Mouse (Mus musculus) bone marrow macrophage, adult 2 months (primary cell): ENCODE data around the gene Fabp7. TPM values are rescaled to one million over a fixed set of nuclear protein-coding genes. Genes with fewer than 3 reads are reported as not detected.
A peak's percentile ranks its signal among the peaks of the same experiment; 100 is the strongest.

Source experiments
- H3K27ac ChIP-seq: 2 replicates; pipeline ENCODE4 v1.5.1; 2012; ENCODE audit warnings: low read depth, low read length; ENCODE audit not compliant: insufficient read depth
- H3K4me1 ChIP-seq: 2 replicates; pipeline ENCODE4 v1.6.1; 2012; ENCODE audit warnings: low read length; ENCODE audit not compliant: control insufficient read depth, insufficient read depth
- H3K4me3 ChIP-seq: 2 replicates; pipeline ENCODE4 v1.5.1; 2012; ENCODE audit warnings: mild to moderate bottlenecking, low read length, moderate library complexity; ENCODE audit not compliant: insufficient read depth
- CTCF ChIP-seq: IDR thresholded peaks from 2 replicates; pipeline ENCODE4 v1.5.1; 2012; ENCODE audit warnings: low read depth, mild to moderate bottlenecking, low read length, moderate library complexity
- POLR2A ChIP-seq: IDR thresholded peaks from 2 replicates; pipeline ENCODE4 v1.6.1; 2012; ENCODE audit warnings: mild to moderate bottlenecking, low read depth, low read length, borderline replicate concordance
- polyA plus RNA-seq: library from polyadenylated mRNA; stranded (reverse); fragments of >200 nt; gene quantifications from 2 replicates; pipeline ENCODE4 v1.2.4, GENCODE M21; 2012; ENCODE audit not compliant: missing spikeins, insufficient read depth, insufficient read length

Fabp7 gene
- 1.6 TPM in 1 of 2 replicates, not detected in the other for polyA plus RNA-seq

- Histone ChIP-seq H3K27ac (no peak within 1 kb of the TSS; the same call in 1 of the 2 replicates), H3K4me1 (peaks cover 17% of the 10 kb centered on the region), H3K4me3 (no peak within 1 kb of the TSS)
- TF ChIP-seq CTCF: no peak
- no peak for TF ChIP-seq POLR2A
Measured at GRCm38 (mm10) chr10:57784876-57785150, at the start of gene Fabp7. Fabp7 (plus strand) TSS chr10:57784881.

- H3K4me3 ChIP-seq: no peak overlapping the region
- TF ChIP-seq CTCF: no peak
- no peak overlapping the region for H3K27ac ChIP-seq
- H3K4me1 ChIP-seq: peaks cover 10% of the 10 kb centered on the region
Measured at GRCm38 (mm10) chr10:57740733-57741132, 43.9 kb upstream of the Fabp7 start.

- Histone ChIP-seq H3K27ac (no peak overlapping the region), H3K4me1 (peaks cover 13% of the 10 kb centered on the region), H3K4me3 (no peak overlapping the region)
- TF ChIP-seq CTCF: no peak
- no peak for TF ChIP-seq POLR2A
Measured at GRCm38 (mm10) chr10:57741351-57741750, 43.3 kb upstream of the Fabp7 start.

DNA sequence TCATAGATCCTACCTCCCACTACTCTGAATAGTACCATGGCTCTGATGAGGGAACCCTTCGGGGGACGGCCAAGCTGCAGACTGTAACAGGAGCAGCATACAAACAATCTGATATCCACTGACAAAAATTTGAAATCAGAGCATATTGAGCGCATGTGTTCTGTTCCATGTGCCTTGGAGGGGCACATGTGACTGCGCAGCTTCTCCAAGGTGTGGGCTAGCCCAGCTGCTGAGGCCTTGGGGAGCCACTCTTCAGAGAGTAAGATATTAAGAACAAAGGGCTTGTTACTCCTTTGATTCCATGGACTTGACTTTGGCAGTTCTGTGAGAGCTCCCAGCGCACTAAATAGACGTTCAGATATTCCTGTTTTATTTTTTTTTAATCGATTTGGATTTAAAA lies 41.6 kb upstream of the Fabp7 start:
- Histone ChIP-seq H3K4me3 (no peak overlapping the region), H3K27ac (no peak overlapping the region), H3K4me1 (peaks cover 17% of the 10 kb centered on the region)
- no peak for TF ChIP-seq CTCF

GRCm38 (mm10) chr10:57743606-57744016 lies 41.1 kb upstream of the Fabp7 start:
- Histone ChIP-seq H3K4me1 (peaks cover 17% of the 10 kb centered on the region), H3K27ac (no peak overlapping the region), H3K4me3 (peak overlapping the region; percentile 68)
- TF ChIP-seq POLR2A (no peak), CTCF (no peak)

GRCm38 (mm10) chr10:57744128-57744765 lies 40.4 kb upstream of the Fabp7 start:
- Histone ChIP-seq H3K27ac (no peak overlapping the region), H3K4me3 (no peak overlapping the region)
- TF ChIP-seq CTCF (no peak), POLR2A (no peak)

GRCm38 (mm10) chr10:57745452-57745851 lies 39.2 kb upstream of the Fabp7 start:
- TF ChIP-seq POLR2A (no peak), CTCF (no peak)
- Histone ChIP-seq H3K4me3 (no peak overlapping the region), H3K4me1 (peaks cover 17% of the 10 kb centered on the region), H3K27ac (no peak overlapping the region)

More at GRCm38 (mm10) chr10:57744128-57744765, 40.4 kb upstream of the Fabp7 start:
- peaks cover 17% of the 10 kb centered on the region for H3K4me1 ChIP-seq

GRCm38 (mm10) chr10:57747127-57747526 lies 37.6 kb upstream of the Fabp7 start:
- no peak for TF ChIP-seq CTCF
- TF ChIP-seq POLR2A: no peak
- Histone ChIP-seq H3K4me1 (peaks cover 17% of the 10 kb centered on the region), H3K4me3 (no peak overlapping the region), H3K27ac (no peak overlapping the region)

DNA sequence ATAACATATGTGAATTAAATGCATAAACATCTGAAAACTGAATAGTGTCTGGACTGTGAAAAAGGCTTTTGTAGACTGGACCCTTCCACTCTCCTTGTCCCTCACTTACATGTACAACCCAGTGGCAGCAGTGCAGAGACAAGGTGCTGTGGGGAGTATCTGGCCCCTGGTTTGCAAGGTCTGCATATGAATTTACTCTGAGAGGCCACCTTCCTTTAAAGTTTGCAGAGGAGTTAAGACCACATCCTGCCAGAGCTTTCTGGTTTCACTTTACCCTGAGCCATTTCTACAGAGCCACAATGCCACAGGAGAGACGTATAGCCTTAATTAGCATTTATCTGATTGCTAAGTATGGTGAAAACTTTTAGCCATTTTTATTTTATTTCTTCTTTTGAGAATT lies 31.3 kb upstream of the Fabp7 start:
- H3K4me1 ChIP-seq: no peaks in the 10 kb centered on the region
- H3K27ac ChIP-seq: no peak overlapping the region
- H3K4me3 ChIP-seq: no peak overlapping the region
- TF ChIP-seq POLR2A: no peak
- no peak for TF ChIP-seq CTCF

DNA sequence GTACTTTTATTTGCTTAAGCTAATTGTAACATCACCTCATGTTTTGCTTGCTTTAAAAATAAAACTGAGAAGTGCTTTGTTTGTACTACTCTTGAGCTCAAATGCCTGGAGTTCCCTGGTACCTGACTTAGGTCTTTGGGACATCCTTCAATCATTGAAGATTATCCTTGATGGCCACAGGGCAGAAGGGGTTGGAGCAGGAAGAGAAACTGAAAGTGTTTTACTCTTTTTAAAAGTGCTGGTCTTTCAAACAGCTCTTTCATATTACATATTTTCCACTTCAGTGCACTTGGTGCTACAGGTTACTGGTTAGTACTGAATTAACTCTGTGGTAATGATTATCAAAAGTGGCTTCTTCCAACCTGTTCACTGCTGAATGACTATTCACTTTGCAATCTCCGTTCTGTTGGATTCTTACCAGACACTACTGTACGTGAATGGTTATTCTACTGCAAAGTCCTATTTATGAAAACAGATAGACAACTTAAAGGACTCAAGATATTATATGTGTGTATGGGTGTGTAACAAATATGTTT lies 29.4 kb upstream of the Fabp7 start:
- H3K27ac ChIP-seq: no peak overlapping the region
- H3K4me3 ChIP-seq: no peak overlapping the region
- no peak for TF ChIP-seq POLR2A
- TF ChIP-seq CTCF: no peak
- peaks cover 1% of the 10 kb centered on the region for H3K4me1 ChIP-seq
